Mouse (Mus musculus) erythroid progenitor cell, adult 5-6 weeks (primary cell): ENCODE data around the gene Nedd8. TPM values are rescaled to one million over a fixed set of nuclear protein-coding genes. Genes with fewer than 3 reads are reported as not detected.
A peak's percentile ranks its signal among the peaks of the same experiment; 100 is the strongest.

ENCODE experiments used
- ATAC-seq: replicated peaks from 2 replicates; pipeline ENCODE4 v1.8.0; 2016; ENCODE audit warnings: moderate number of reproducible peaks, mild to moderate bottlenecking, moderate TSS enrichment, inconsistent platforms; ENCODE audit not compliant: poor library complexity, low FRiP score, severe bottlenecking
- total RNA-seq, 2 experiments: library from RNA; stranded (forward) in 1 of 2; stranded (reverse) in 1 of 2; fragments of 150-400 nt in 1 of 2; fragments of 186-747, 209-891 nt in 1 of 2; gene quantifications; 2 replicates each; pipeline versions ENCODE4 v1.2.3 to v1.2.4; 2015 to 2017; ENCODE audit warnings: low replicate concordance in 2 of 2

The Nedd8 gene
- total RNA-seq, 2 experiments from 2014 or later: 138 to 189 TPM

- no peak for ATAC-seq
Observed at GRCm38 (mm10) chr14:55677615-55678014, 5.7 kb upstream of the Nedd8 start.

- no peak for ATAC-seq
Observed at GRCm38 (mm10) chr14:55672741-55673060, 777 bp upstream of the Nedd8 start.

GRCm38 (mm10) chr14:55671486-55671832 lies 465 bp downstream of the Nedd8 start:
- ATAC-seq: peak; percentile 21

GRCm38 (mm10) chr14:55660636-55661035 lies 11.3 kb downstream of the Nedd8 start:
- 0 out of 2 replicates have a peak, but pooled peaks have one; percentile 12 for ATAC-seq

GRCm38 (mm10) chr14:55659960-55660573 lies 11.9 kb downstream of the Nedd8 start, which contains the start of gene Mdp1:
Gene Mdp1 (minus strand): TSS chr14:55660508.
- ATAC-seq: peak; percentile 98

GRCm38 (mm10) chr14:55658011-55658410 lies 13.9 kb downstream of the Nedd8 start:
- no peak for ATAC-seq

- no peak for ATAC-seq
Observed at GRCm38 (mm10) chr14:55656935-55657334, 15.0 kb downstream of the Nedd8 start.

- no peak for ATAC-seq
Observed at GRCm38 (mm10) chr14:55651528-55651927, 20.4 kb downstream of the Nedd8 start.

GRCm38 (mm10) chr14:55649884-55650283 lies 22.0 kb downstream of the Nedd8 start, which contains the start of gene Tssk4:
Gene Tssk4 (plus strand): TSS chr14:55650184.
- ATAC-seq: no peak

- ATAC-seq: no peak
Observed at GRCm38 (mm10) chr14:55644261-55644888, 27.5 kb downstream of the Nedd8 start.

- peak; percentile 84 for ATAC-seq
Observed at GRCm38 (mm10) chr14:55643060-55643907, 28.6 kb downstream of the Nedd8 start, which contains the start of gene Tm9sf1. Gene Tm9sf1 (minus strand): TSS chr14:55643806.

GRCm38 (mm10) chr14:55642679-55643059 lies 29.3 kb downstream of the Nedd8 start:
- no peak for ATAC-seq

GRCm38 (mm10) chr14:55641291-55641690 lies 30.6 kb downstream of the Nedd8 start:
- no peak for ATAC-seq

GRCm38 (mm10) chr14:55640816-55641215 lies 31.1 kb downstream of the Nedd8 start:
- no peak for ATAC-seq

GRCm38 (mm10) chr14:55637795-55638194 lies 34.1 kb downstream of the Nedd8 start, which contains the start of gene Gm49378:
Gene Gm49378 (minus strand): TSS chr14:55637895.
- no peak for ATAC-seq

GRCm38 (mm10) chr14:55635523-55636007 lies 36.4 kb downstream of the Nedd8 start, which contains the start of gene Ipo4:
Gene Ipo4 (minus strand): TSS chr14:55635957.
- peak; percentile 80 for ATAC-seq

- 0 out of 2 replicates have a peak, but pooled peaks have one; percentile 12 for ATAC-seq
Observed at GRCm38 (mm10) chr14:55634874-55635522, 36.9 kb downstream of the Nedd8 start.

GRCm38 (mm10) chr14:55629312-55629711 lies 42.6 kb downstream of the Nedd8 start:
- peak; percentile 72 for ATAC-seq

- ATAC-seq: peak; percentile 43; the same call in 1 of the 2 replicates
Observed at GRCm38 (mm10) chr14:55628077-55628827, 43.7 kb downstream of the Nedd8 start.
